Mouse (Mus musculus): ENCODE measurements around the gene Erich4. TPM values are rescaled to one million over a fixed set of nuclear protein-coding genes. Genes with fewer than 3 reads are reported as not detected.

Gene Erich4
- not detected for total RNA-seq (2022)

DNA sequence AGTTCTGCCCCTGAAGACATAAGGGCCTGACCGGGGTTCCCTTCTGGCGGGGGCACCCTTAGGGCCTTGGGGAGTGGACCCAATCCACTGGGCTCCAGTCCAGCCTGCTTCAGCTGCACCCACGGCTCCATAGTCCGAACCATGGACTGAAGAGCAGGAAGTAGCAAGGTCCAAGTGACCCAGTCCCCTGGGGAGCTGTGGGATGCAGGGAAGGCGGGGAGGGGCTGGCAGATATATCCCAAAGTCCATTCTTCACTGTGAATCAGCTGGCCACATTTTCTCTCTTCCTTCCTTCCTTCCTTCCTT lies at the start of gene Erich4:
Erich4 (minus strand) TSS at position 187 of the 306 bp plus-strand sequence.
- no peak for DNase-seq (ENCODE audit: low spot score in 2 of 2)

DNA sequence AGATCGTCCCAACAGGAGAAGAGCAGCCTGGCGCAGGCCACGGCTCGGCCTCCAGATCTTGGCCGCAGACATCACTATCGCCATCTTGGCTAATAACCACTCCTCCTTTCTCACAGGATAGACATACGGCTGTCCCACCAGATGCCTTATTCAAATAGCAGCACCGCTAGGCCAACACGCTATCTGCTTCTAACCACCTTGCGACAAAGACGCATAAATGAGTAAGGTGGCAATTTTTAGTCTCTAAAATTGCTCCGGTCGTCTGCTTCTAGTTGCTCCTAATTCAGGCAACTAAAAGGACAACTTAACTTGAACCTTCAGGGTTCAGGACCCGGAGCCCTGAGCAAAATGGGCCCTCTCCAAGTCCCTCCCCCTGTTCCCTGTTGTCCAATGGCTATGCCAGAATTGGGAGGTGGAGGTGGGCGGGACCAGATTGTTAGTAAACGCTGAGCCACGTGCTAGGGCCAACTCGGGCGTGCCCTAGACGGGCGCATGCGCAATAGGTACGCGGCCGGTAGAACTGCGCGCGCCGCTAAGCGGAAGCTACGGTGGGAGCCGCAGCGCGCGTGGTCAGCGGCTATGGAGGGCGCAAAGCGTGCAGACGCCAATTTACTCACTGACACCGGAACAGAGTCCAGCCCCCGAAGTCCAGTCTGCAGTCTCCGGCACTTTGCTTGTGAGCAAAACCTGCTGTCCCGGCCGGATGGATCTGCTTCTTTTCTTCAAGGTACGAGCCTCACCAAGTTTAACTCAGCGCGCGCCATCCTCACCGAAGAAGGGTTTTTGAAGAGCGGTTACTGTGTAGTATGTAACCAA lies 43.2 kb upstream of the Erich4 start, which contains the start of the genes Bckdha and Exosc5:
Bckdha (minus strand) TSS at position 325 of the 816 bp plus-strand sequence.
Exosc5 (plus strand) TSS at position 508 of the 816 bp plus-strand sequence.
- peak; percentile 99 for DNase-seq (ENCODE audit: low spot score in 2 of 2)

DNA sequence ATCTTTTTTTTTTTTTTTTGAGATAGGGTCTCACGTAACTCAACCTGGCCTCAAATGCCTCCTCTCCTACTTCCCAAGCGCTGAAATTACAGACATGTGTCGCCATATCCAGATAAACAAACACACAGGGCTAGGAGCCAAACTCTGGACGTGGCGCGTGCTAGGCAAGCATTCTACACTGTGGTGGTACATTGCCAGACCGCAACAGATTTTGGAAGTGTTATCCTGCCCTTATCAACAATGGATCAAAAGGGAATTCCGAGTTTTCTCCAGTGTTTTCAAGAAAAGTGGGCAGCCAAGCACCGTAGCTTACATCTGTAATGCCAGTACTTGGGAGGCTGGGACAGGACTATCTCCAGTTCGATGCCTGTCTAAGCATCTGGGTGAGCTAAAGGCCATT lies 42.1 kb upstream of the Erich4 start:
- no peak for DNase-seq (ENCODE audit: low spot score in 2 of 2)

DNA sequence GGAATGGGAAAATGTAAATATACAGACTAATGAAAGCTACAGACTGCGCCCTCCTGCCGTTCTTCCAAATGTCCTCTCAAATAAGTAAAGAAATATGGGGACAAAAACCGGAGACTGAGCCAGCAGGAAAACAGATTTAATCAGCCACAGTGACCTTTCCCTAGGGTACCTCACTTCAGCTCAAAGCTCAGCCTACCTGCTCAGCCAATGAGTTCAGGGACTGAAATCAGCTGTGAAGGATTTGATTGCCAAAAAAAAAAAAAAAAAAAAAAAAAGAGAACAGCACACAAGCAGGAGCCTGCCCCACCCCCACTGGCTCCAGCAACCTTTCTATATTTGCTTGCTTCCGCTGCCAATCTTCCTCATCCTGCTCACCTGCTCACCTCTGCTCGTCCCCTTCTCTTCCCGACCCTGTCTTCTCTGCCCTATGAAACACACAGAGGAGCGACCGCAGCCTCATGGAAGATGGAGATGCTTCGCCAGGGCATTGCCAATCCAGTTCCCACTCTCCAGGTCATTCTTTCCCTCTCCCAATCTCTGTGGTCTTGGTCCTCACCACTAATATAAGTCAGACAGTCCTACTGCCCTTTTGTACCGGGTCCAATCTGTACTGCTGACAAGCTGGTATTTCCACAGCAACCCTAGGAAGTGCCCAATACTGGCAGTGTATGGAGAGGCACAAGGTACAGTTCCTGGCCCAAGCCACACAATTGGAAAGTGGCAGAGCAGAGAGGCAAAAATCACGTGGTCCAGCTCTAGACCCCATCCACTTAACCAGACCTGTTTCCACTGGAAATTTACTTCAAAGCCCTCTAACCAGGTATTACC lies 40.1 kb upstream of the Erich4 start:
- DNase-seq (ENCODE audit: low spot score in 2 of 2), result no peak

DNA sequence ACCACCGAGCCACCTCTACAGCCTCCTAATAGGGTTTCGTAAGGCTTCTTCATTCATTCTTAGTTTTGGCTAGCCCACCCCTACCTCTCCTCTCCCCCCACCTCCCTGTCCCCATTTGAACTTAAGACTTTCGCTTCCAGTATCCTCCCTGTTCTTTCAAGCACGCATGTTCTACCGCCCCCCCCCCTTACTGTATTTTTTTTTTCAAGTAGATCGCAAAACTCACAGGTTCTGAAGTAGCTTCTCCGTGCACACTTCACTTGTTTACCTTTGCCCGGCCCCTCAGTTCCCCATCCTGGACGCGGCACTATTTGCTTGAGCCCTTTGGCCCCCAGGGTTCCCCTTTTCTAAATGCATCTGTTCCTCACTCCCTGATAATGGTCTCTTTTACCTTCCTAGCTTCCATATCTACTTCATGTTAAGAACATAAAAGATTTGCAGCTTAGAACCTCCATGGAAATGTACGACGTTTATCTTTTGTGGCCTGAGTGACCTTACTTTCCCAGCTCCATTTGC lies 36.6 kb upstream of the Erich4 start:
- DNase-seq (ENCODE audit: low spot score in 2 of 2), result no peak

DNA sequence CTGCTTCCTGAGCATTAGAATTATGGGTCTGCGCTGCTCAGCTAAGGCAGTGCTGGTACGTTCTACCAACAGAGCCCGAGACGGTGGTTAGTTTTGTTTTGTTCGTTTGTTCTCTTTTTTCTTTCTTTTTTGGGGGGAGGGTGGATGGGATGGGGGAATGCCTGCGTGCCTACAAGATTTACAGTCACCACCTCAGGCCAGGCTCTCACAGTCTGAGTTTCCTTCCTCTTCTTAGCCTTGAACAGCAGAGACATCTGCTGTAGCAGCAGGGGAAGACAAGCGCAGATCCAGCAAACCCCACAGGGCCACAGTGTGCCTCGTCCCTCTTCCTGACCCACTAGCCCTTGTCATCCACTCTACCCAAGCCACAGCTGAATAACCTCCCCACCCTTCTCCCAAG lies 35.6 kb upstream of the Erich4 start:
- DNase-seq (ENCODE audit: low spot score in 2 of 2), result no peak

DNA sequence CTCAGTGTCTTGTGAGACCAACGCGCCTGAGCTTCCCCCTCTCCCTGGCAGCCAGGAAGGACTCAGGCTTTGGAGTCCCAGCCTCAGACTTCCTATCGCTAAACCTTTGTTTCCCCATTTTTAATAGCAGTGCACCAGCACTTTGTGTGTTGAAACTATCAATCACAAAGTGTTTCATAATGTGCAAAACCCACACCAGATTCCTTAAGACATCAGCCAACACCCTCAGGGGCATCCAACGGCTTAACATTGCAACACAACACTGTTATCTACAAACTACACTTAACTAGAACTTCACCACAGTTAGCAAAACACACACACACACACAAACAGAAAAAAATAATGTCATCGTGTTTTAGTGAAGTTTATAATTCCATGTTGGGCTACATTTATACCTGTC lies 34.1 kb upstream of the Erich4 start:
- no peak for DNase-seq (ENCODE audit: low spot score in 2 of 2)

DNA sequence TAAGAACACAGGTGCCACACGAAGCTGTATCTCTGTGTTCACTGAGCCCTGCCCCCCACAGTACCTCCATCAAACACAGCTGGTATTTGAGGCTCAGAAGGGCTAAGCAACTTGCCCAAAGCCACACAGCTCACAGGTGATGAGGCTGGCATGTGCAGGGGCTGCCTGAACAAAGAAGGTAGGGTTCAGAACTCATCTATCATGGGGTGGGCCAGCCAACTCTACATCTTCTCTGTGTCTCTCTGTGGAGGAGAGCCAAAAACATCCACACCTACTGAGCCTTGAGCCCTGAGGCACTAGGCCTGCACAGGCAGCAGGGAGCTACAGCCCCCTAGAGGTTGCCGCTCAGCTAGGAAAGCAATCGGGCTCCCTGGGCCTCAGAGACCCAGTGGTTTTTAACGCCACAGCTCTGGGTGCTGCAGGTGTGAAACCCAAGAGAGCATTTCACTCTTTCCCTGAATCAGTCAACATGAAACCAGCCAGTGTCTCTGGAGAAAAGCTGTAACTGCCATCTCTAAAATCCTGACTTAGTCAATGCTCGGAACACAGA lies 32.0 kb upstream of the Erich4 start:
- no peak for DNase-seq (ENCODE audit: low spot score in 2 of 2)

DNA sequence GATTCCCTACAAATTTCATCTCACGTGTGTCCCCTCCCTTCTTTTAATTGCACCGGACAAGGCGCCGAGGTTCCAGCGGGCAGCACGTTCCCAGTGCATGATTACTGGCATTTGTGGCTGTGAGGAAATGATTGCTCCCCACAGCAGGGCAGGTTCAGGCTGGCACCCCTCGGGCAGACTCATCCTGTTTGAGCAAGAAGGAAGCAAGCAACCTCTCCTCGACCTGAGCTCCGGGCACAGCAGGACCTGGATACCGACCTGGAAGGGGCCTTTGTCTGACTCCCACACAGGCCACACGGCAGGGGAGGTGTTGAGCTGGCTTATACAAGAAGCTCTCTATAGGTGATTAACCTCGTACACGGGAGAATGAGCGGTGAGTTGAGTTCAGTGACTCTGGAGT lies 29.4 kb upstream of the Erich4 start:
- DNase-seq (ENCODE audit: low spot score in 2 of 2), result no peak

DNA sequence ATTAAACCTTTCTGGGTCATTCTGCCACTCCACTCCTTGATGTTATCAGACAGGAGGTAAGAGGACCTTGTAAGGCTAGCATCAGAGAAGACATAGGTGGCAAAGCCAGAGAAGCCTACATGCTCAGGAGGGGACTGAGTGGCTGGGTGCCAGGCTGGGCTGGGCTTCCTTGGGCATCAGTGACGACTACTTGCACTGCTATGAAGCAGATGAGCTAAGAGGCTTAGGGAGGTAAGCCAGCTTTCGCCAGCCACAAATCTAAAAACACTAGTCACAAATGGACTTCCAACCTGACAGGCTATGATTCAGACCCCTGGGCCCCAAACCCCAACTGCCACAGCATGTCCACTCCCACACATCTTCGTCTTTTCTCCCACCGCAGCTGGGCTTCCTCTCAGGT lies 28.9 kb upstream of the Erich4 start:
- no peak for DNase-seq (ENCODE audit: low spot score in 2 of 2)

DNA sequence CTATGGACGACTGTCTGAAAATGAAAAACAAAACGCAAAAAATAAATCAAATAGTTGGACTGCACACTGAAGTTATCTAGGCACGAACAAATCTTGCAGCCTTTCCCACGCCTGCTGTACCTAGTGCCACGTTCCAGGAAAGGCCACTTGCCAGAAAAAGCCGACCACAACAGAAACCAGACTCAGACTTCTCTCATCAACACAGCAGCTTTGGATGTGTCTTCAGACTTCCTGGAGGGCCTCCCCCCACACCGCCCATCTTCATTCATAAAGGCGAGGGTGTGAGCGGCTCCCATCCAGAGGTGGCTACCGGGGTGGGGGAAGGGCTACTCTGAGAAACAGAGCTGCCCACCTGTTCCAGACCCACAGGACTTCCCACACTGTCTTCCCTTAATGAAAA lies 28.4 kb upstream of the Erich4 start:
- DNase-seq (ENCODE audit: low spot score in 2 of 2), result no peak

DNA sequence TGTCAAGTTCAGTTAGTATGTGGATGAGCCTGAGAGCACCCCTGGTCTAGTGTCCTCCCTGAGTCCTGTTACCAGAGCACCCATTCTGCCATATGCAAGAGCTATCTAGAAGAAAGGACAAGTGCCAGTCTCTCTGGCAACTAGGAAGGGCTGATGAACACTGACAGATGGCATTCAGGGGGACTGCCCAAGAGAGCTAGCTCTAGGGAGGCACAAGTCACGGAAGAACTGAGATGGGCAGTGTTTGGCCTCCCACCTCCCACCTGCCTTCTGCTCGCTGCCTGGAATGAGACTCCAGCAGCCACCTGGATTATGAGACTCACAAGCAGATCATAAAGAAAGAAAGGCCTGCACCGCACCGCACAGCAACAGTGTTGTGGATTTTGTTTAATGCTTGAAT lies 24.1 kb upstream of the Erich4 start:
- DNase-seq (ENCODE audit: low spot score in 2 of 2), result peak in 1 of 2 experiments; percentile 45

DNA sequence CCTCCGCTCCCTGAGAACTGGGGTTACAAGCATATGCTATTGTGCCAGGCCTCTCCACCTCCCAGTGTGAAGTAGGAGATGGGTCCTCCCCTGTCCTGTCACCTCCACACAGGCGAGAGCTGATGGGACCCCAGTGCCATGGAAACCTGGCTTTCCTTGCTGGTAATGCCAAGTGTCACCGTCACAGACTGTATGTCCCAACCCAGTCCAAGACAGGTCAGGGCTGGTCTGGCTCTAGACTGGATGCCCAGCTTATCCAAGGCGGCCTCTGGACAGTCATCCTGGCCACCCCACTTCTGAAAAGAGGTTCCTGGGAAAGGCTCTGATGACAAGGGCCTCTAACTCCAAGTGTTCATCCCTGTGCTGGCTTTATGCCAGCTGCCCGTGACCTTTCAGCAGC lies 21.4 kb upstream of the Erich4 start:
- DNase-seq (ENCODE audit: low spot score in 2 of 2), result no peak

DNA sequence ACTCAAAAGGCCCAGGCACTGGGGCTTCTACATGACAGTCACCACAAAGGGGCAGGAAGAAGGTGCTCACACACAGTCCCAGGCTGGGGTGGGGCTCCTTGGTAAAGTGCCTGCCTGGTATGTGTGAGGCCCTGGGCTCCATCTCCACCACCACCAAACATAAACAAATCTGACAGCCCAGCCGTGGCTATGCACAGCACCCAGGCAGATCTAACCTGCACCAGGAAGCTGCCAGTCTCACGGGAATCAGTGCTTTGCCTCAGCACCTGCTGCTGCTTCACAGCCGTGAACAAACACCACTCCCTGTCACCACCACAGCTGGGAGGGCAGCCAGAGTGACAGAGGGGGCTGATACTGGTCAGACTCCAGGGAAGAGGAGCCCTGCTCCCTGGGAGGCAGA lies 20.7 kb upstream of the Erich4 start:
- DNase-seq (ENCODE audit: low spot score in 2 of 2), result no peak

DNA sequence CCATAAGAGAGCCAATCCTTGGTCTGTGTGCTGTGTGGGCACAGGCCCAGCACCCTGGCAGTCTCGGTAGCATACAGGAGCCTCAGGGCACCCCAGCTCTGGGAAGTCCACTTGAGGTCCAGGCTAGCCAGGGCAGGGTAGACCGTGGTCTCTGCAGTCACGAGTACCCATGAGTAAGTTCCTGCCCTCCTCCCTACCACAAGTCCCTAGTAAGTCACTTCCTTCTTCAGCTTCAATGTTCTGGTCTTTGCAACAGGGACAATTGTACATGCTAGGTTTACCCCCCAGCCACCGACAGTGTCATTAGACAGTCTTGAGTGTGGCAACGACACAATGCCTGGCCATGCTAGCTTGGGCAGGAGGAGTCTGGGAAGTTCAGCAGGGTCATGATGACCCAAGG lies 17.0 kb upstream of the Erich4 start:
- DNase-seq (ENCODE audit: low spot score in 2 of 2), result no peak

DNA sequence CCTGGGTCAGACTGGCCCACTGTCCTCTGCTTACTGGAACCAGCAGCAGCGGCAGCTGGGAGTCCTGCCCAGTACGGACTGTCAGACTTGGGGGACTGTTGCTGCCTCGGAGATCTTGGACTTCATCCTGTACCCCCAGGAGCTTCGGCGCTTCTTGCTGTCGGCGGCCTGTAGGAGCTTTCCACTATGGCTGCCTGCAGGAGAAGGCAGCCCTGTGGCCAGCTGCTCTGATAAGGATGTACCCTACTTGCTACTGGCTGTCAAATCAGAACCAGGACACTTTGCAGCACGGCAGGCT lies 12.6 kb upstream of the Erich4 start:
- peak in 1 of 2 experiments; percentile 7 for DNase-seq (ENCODE audit: low spot score in 2 of 2)

DNA sequence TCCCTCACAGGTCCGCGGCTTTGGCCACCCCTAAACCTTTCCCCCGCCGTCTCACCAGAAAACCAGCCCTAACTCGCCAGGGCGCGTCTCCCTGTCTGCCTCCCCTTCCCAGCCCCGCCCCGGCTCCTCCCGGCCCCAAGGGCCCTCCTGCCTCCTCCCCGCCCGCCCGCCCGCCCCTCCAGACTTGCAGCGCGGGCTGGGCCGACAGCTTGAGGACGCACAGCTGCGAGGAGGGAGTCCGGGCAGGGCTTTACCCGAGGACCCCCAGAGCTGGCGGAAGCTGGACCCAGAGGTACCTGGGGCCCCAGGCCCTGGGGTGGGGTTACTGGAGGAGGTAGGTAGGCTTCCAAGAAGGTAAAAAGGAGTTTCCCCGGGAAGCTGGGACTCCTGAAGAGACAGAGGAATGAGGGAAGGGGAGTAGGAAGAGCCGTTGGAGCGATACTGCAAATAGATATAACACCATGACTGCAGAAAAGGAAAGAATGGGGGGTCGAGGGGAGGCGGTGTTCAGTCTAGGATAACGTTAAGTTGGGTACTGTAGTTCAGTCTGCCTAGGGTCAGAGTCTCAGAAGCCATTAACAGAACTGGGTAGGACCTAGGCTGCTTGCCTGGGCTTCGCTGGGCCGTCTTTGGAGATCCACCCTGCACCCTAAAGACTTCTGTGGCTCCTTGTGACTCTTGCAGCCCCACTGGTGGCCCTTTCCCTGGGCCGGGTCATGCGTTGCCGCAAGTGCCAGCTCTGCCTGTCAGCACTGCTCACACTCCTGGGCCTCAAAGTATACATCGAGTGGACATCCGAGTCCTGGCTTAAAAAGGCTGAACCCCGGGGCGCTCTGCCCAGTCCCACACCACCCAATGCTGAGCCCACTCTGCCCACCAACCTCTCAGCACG lies 12.0 kb upstream of the Erich4 start:
- DNase-seq (ENCODE audit: low spot score in 2 of 2), result no peak

DNA sequence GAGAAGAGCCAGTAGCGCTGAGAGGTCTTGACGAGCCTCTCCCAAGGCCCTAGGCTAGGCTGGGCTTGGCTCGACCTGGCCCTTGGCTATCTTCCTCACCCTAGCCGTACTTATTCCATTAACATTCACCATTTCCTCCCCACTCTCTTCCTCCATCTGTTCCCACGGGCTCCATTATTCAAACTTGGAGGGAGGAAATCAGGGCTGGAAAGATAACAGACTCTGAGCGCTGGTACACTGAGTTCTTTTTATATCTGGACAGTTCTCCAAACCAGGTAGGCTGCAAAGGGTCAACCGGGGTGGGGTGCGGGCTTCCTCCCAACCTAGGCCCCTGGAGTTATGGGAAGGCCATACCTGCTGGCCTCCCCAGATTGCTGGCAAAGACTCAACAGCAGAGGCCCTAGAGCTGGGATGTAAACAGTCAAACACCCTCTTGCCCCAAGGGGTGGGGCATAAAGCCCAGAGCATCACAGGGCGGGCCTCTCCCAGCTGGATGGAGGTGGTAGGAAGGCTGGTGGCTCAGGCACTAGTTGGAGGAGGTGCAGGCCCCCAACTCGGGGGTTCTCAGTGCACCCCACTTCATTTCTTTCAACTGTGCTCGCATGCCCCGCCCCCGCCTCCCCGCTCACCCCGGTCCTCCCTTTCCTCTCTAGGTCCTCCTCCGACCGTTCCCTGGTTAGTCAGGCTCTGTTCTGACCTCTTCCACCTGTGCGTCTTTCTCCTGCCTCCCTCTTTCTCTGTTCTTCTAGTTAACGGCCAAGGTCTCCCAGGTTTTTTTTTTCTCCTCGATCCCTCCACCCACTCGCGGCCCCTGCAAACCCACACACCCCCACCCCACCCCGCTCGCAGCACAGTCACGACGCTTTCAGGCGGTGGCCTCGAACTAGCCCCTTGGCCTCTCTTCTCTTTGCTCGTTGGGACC lies 11.1 kb upstream of the Erich4 start, which contains the start of gene B3gnt8:
B3gnt8 (plus strand) TSS at position 146 of the 922 bp plus-strand sequence.
- no peak for DNase-seq (ENCODE audit: low spot score in 2 of 2)

DNA sequence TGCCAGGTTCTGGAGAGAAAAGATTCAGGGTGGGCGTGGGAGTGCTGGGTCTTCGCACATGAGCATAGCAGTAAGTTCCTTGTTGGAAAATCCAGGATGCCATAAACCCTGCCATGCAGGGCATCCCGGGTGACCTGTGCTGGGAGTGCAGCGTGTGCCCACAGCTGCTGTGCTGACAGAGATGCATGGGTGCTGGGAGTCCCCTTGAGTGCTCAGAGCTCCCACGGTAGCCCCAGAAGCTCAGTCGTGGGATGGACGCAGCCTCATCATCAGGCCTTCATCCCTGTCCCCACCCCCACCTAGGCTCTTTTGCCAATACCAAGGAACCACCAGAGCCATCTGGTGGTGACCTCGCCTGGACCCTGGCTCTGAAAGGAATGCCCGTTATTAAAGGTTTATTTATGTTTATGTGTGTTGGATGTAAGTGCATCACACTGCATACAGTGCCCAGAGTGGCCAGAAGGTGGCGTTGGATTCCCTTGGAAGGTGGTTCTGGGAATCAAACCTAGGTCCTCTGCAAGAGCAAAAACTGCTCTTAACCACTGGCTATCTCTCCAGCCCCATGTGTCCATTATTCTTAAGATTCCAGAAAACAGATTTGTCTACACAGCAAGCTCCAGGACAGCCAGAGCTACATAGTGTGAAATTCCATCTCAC lies 10.0 kb upstream of the Erich4 start:
- no peak for DNase-seq (ENCODE audit: low spot score in 2 of 2)

DNA sequence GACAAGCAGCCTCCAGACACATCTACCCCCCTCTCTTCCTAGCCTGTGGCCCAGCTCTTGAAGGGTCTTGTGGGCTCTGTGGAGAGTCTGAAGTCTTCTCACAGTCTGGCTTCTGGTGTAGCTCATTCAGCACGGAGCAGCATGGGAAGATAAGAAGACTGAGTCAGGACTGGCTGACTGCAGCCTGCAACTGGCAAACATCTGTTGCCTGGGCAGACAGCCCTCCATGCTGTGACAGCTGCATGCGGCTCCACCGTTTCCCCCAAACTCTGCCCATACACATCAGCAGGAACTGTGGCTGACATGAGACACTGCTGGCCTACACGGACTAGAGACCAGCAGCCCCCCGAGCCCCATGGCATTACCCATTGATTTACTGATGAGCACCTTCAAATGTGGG lies 9.2 kb upstream of the Erich4 start:
- DNase-seq (ENCODE audit: low spot score in 2 of 2), result no peak

Measured in layer of hippocampus, adult 8-10 months (tissue).